Mouse (Mus musculus) c-Kit-negative CD71-positive TER-119-positive erythroid progenitor cells, embryonic 14.5 days (primary cell): ENCODE results near the gene Mrpl33.

Experiments
- DNase-seq: peaks from one replicate; pipeline ENCODE4 v3.0.0-alpha.2; 2013; ENCODE audit warnings: low read depth, low spot score

The Mrpl33 gene

DNA sequence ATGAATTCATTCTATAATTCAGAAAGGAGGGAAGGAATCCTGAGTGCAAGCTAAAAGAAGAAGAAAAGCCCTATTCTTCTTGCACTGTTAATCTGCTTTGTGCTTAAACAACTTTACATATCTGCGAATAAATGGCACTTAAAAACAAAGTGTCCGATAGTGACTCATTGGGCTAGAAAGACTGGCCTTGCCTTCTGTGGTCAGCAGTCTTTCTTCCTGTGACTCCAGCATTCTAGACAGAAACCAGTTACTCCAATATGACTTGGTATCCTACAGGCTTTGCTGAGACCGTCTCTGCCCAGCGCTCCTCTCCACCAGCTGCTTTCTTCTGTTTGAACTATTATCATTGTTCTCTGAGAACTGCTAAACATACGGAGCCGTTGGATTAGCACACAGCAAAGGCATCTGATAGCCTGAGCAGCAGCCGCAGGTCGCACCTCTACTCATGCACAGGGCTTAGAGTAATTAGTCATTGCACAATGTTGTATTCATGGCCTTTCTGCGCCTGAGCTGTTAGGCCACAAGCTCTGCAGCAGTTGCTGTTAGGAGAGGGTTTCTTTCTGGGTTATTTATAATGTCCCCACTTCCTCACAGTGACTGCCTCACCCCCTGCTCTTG is 40.0 kb downstream of the Mrpl33 start:
- no peak for DNase-seq

DNA sequence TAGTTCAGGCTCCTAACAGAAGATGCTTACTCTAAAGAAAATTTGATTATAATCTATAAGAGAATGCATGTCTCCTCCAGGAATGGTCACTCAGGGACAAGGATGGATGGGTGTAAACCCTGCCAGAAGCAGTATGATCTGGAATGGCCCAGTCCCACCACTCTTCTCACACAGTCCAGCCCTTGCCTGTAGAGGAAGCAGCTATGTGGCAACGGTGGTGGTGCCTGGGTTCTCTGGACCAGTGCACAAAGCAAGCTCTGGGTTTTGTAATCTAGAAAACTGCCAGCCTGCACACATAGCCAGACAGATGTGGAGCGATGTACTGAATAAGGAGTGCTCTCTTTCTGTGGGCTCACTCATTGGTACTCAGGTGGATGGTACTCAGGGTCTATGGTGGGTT is 43.8 kb downstream of the Mrpl33 start:
- no peak for DNase-seq

DNA sequence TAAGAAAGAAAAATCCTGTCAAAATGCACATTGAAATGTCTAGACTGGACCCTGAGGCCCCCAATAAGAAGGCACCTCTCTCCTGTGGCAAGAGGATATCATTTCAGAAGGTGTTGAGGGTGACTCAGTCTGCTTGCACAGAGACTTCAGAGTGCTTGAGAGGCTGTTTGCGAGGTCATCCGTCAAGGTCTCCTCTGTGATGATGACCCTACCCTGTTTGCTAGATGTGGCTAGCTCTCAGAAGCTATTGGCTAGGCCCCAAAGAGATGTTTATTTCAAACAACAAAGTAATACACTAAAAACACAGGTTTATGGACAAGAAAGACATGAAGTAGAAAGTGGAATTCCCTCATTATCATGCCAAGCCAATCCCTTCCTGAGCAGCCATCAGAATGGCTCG is 45.6 kb downstream of the Mrpl33 start:
- DNase-seq = no peak

DNA sequence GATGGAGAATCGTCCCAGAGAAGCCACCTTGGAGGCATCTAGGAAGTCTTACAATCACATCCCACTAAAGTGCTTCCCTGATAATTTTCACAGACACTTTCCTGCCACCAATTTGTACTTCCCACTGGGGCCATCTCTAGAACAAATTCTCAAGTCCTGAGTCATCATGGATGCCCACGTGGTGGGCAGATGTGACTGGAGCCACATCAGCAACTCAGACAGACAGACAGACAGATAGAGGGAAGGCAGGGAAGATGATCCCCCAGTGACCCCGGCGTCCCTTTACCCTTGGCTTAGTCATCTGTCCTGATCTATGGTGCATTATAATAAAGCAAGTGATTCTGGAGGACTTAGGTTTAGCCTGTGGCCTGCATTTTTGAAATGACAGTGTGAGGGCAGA is 47.5 kb downstream of the Mrpl33 start:
- no peak for DNase-seq

DNA sequence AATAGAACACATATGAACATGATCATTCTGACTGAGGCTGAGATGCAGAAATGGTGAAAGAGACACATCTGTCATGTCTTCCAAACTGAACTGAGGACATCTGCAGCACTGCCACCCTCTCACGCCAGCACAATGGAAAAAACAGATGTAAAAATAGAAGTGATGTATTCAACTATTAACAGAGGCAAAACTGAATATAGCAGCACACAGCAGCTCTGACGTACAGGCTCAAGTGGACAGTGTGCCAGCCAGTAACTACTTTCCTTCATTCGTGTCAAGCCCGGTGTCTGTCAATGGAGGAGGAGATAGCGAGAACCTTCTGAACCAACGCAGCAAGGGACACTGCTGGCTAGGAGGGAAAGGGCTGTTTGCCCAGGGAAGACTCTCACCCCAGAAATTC is 48.1 kb downstream of the Mrpl33 start:
- DNase-seq = no peak

DNA sequence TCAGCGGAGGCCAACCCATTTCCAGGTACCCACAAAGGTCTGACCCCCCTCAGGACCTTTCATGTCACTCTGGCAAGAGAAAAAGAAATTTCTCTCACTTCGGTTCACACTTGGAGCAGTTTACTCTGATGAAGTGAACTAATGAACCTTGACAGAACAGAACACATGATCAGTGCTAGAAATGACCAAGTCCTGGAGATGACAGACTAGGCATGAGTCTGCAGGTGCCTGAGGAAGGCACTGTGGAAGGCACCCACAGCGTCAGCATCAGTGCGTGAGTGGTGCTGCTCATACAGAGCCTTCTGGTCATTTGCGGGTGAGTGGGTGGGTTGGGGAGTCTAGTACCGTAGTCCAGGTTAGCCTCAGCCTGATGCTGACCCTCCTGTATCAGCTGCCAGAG is 49.1 kb downstream of the Mrpl33 start:
- no peak for DNase-seq

DNA sequence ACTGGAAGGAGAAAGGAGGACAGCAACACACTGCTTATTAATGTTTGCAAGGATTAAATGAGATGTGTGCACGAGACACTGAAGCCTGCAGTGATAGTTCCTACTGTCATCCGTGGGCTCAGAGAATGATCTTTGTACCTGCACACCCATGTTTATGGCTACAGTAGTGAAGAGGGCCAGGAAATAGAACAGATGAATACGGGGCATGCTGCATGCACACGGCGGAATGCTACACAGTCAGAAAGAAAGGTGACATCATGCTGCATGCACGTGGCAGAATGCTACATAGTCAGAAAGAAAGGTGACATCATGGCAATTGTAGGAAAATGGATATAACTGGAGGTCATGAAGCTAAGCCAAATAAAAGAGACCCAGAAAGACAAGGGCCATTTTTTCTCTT is 49.8 kb downstream of the Mrpl33 start:
- no peak for DNase-seq

DNA sequence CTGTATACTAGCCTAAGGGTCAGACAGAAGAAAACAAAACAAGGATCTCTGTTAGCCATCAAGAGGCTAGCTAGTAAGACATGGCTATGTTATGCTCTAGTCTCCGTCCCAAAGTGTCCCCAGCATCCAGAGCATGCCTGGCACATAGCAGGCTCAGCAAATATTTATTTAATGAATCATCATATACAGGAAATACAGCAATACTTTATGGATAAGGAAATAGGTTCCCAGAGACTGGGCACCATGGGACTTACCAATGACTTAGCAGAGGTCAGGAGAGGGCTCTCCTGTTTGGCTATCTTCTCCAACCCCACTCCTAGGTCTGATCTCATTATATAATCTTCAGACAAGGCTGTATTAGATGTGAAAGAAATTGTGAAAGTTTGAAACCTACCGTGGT is 50.6 kb downstream of the Mrpl33 start:
- no peak for DNase-seq

DNA sequence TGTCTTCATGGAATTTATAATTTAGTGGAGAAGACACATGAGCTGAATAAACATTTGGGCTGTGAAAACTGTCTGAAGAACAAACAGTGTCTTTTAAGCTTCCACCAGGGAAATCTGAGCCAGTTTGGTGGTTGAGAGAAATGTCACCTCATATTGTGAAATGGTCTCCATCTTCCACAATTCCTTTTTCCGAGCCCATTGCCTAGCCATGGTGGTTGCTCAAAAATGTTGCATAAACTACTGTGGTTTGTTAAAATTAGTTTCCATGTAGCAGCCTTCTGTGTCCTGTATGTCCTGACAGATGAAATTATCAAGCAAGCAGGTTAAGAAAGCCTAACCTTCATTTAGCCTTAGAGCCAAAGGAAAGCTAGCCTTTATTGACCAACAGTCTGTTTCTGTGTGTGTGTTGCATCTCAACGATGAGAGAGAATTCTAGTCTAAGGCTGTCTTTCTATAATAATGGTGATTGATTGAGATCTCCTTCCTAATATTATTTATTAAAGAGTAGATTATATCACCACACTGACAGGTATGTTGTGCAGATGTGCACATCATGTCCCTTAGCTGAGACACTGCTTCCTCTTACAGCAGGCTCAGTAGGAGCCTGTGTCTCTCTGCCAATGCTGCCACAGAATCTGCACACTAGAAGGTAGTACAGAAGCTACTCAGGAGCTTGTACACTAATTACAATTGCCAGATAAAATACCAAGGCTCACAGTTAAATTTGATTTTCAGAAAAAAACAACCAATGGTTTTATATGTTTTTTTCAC is 54.0 kb downstream of the Mrpl33 start:
- no peak for DNase-seq

DNA sequence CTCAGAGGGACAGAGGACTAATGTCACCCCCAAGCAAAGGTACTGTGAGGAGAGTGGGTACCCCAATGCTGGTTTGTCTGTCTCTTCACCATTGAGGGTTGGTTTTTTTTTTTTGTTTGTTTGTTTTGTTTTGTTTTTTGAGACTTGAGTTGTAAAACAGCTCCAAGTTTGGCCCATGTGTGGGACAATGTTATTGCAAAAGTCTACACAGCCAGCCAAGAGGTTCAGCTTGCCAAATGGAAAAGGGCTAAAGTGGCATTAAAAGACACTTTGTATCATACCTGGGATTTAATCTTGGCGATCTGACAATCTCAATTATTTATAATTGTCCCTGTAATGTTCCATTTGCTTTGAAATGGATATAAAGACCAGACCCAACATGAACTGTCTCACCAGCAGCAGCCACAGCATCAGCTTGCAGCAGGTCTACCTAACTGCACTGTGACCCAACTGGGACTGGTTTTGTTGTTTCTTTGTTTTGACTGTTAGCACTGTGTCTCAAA is 59.0 kb downstream of the Mrpl33 start:
- no peak for DNase-seq

DNA sequence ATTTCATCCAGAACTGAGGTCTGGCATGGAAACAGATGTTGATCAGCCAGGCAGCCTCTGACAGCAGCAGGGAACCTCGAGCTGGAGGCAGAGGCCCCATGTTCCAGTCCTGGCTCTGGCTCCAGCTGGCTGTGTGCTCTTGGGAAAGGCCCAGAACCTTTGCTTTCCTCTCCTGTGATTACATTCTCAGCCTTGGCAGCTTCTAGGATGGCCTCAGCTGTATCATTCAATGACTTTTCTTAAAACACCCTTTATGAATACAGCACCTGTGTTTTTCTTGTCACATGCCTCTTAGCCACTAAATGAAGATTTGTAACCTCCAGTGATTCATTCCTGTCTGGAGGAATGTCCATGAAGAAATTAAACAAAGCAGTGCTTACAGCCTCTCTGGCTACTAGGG is 69.4 kb downstream of the Mrpl33 start:
- DNase-seq = no peak

DNA sequence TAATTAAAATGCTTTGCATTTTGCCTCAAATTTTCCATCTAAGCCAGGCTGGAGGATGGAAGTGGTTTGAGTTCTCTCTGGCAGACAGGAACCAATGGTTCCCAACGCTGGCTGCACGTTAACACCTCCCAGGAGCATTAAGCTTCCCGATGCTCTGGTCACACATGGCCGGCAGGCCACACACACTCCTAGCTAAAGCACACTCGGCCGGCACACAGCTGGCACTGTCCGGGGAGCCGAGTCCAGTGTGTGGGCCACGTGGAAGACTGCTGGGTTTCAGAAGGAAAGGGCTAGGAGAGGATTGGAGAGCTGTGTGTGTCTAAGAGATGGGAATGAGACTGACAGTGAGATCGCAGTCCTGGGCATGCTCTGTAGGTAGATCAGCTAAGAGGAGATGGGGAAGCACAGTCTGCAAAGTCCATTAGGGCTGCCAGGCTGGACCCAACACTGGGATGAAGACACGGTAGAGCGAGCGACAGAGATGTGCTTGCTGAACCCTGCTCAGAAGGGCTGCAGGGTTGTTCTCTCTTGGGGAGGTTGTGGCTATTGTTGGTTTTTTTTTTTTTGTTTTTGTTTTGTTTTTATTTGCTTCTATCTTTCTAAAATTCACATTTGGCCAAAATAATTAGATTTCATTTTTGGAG is 71.7 kb downstream of the Mrpl33 start:
- DNase-seq = no peak

DNA sequence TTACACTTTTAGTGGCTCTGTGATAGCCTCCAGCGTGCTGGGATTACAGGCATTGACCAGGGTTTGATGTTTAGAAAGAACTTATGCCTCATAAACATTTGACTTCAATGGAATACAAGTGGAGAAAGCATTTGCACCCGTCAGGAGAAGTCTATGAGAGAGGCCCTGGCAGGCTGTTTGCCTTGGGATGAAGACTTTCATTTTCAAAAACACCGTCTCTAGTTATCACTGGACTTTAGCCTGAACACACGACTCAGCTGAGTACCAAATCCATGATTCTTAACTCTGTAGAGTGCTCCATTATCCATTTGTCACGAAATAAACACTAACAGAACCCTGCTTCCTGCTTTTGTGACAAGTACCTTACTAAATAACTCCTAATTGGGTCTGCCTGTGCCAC is 73.2 kb downstream of the Mrpl33 start:
- no peak for DNase-seq

DNA sequence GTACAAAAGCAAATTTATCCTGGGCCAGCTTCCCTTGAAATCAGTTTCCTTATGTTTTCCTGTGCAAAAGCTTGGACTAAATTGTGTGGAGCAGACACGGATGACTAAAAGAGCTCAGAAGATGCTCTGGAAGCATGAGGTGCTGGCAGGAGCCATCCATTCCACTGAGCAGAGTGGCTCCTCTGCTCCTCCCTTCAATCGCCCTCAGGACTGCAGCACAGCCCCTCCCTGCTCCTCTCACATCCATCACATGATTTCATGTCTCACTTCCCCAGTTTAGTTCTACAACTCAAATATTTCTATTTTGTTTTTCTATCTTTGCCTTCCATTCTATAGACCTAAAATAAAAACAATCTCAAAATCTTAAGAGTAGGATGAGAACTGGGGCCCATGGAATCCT is 74.4 kb downstream of the Mrpl33 start:
- no peak for DNase-seq

DNA sequence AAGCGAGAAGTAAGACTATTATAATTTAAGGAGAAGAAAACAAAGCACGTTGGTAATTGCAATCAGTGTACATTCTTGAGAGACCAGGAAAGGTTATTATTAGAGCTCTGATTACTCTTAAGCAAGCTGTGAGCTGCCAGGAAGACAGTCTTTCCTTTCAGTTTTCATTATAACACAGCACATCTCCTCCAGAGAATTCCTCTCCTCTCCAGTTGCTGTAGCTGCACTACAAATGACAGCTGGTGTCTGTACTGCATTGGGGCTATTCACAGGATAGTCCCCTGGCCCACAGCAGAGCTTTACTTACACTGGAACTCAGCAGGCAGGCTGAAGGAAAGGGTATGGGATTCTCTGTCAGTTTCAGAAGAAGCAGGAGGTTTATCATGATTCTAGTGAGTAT is 76.7 kb downstream of the Mrpl33 start:
- DNase-seq = no peak

DNA sequence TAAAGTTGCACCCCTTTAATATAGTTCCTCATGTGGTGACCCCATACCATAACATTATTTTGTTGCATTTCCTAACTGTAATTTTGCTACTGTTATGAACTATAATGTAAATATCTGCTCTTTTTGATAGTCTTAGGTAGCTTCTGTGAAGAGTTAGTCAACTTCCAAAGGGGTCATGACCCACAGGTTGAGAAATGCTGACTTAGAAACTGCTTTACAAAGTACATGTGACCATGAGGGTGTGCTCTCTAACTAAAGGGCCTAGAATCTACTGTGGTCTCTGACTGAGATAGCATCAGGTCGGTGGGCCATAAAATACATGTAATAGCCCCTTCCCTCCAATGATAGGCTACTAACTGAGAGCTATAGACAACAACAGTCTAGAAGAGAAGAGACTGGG is 81.3 kb downstream of the Mrpl33 start:
- DNase-seq = no peak

DNA sequence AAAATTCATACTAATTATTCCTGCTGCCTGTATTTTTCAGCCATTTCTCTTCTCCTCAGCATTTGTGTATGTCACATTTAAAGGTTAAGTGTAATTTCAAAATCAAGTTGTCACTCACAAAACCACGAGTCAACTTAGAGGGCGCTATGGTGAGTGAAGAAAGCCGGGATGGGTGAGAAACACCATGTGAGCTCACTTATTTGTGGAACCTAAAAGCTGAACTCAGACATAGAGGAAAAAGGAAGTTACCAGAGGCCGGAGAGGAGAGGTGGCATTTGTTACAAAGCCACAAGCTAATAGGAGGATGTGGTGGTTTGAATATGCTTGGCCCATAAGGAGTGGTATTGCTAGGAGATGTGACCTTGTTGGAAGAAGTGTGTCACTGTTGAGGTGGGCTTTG is 83.4 kb downstream of the Mrpl33 start:
- DNase-seq = no peak

DNA sequence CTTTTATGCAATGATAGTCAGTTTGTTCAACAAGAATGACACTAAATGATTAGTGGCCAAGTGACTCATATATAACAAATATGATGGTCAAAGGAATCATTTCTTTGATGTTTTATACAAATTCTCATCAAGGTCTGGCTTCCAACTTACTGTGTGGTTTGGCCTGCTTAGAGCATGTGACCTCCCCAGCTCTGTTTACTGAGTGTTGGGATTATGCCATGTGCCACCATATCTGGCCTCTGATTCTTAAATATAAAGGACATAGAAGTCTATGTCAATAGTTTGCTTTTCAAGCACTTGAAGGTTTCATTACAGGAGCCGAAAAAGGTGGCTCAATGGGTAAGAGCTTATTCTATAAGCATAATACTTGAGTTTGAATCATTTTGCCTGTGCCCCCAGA is 85.6 kb downstream of the Mrpl33 start:
- no peak for DNase-seq

DNA sequence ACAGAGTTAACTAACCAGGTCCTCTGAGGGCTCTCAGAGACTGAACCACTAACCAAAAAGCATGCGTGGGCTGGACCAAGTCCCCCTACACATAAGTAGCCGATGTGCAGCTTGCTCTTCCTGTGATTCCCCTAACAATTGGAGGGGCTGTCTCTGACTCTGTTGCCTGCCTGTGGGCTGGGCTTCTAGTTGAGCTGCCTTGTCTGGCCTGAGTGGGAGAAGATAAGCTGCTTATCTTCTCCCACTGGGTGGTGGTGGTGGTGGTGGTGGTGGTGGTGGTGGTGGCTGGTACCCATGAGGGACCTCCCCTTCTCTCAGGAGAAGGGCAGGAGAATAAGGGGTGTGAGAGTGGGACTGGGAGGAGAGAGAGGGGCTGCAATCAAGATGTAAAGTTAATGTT is 89.3 kb downstream of the Mrpl33 start:
- DNase-seq = peak; percentile 64

DNA sequence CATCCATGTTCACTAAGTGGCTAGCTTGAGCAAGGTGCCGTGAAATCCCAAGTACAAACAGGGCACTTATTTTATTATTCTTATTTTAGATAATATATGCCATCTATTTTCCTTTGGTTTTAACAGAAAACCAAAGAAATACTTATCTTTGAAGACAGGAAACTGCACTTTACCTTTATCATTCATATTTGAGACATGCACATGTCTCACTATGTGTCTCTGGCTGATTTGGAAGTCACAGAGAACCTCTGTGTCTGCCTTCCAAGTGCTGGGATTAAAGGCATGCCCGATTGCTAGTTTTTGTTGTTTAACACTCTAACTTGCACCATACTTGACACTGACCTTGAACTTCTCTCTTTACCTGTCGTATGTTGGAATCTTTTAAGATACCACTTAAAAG is 91.2 kb downstream of the Mrpl33 start:
- no peak for DNase-seq

DNA sequence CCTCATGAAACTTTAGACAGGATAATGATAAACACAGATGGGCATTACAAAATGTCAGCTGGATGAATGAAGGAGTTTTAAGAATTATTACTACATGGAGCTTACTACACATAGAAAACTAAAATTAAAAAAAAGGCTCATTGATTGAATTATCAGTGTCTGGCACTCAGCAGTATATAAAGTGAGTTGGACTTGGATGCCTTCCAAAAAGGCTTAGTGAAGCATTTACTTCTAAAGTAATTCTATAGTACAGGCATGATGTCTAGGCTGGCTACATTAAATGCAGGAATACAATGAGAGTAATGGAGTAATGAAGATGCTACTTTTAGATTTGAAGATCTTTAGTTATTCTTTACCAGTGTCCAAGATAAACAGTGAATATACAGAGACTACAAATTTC is 96.5 kb downstream of the Mrpl33 start:
- no peak for DNase-seq

DNA sequence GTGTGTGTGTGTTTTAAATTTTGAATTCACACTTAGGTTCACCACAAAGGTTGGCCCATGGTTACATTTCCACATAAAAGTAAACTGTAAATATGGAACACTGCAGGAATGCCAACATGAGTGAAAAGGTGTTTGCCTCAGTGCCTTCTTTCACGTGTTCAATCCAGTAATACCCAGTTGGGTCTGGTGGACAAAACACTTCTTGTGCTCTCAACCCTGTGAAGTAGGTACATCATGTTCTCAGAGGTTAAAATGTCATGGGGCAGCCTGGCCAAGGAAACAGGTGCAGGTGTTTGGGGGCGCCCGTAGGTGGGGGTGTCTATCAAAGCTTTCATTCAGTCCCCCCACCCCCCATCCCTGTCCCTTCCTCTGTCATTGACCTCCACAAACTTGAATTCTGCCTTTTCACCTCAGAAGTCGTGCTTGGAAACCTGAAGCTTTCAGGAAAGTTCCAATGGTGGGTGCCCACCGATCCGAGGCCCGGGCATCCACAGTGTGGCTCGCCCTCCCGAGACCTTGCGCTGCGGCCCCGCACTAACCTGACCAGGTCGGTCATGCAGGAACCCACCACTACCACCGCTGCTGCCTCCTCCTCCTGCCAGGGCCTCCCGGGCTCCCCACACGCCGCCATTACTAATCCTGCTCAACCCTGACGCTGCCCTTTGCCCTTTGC is 100.4 kb downstream of the Mrpl33 start, which contains the start of gene Rbks:
TSS of gene Rbks (minus strand) at position 657 of the 673 bp plus-strand sequence.
- no peak for DNase-seq
